Comparison of ENCODE assay signal across 15 mouse cellular contexts in the genomic region with DNA sequence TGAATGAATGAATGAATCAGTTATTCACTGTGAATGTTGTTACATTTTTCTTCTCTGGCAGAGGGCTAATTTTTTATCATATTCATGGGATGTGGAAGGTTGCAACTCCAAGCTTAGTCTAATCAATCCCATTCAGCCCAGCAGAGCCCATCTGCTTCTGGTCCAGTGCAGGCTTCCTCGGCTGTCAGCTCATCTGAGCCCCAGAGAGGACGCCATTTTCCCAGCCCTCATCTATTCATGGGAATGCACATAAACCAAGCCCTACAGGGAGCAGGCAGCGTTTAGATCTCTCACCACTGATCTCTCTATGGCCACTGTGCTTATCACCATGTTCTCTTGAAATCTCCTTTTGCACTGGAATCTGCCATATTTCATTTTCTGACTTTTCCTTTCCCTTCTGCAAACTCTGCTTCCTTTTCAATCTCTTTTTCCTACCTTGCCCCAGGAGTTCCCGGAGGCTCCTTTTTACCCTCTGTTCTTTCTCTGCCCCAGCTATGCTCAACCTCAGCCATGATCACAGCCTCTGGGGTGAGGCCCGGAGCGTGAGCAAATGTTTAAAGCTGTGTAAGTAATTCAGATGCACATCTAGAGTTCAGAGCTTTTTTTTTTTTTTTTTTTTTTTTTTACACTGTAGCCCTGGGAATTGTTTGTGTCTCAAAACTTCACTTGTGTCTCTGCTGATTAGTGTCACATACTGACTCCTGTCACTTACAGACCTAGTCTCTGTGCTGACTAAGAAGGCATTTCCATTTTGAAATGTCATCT.
"Had no signal": no experiment of that assay in that cellular context is flagged by ENCODE, and none has a peak within 500 bp of the region (broad histone marks: within the 10 kb centered on the region; RNA-seq: fewer than 3 reads in every experiment).

No protein-coding gene starts in this region.

- H3K36me3 ChIP-seq: kidney, embryonic 15.5 days; limb, embryonic 10.5 days; liver, embryonic 15.5 days; stomach, embryonic 15.5 days had no signal

- H3K9ac ChIP-seq: kidney, embryonic 15.5 days; liver, embryonic 15.5 days; stomach, embryonic 15.5 days had no signal

- H3K27ac ChIP-seq: kidney, embryonic 15.5 days; left cerebral cortex, adult 2 months; limb, embryonic 10.5 days; liver, embryonic 15.5 days; stomach, embryonic 15.5 days had no signal

- H3K9me3 ChIP-seq: kidney, embryonic 15.5 days; limb, embryonic 10.5 days; liver, embryonic 15.5 days; stomach, embryonic 15.5 days had no signal

- ATAC-seq: lung, postnatal 0 days had no signal

- H3K4me1 ChIP-seq: kidney, embryonic 15.5 days; limb, embryonic 10.5 days; liver, embryonic 15.5 days; stomach, embryonic 15.5 days had no signal

- H3K4me3 ChIP-seq: kidney, embryonic 15.5 days; left cerebral cortex, adult 2 months; limb, embryonic 10.5 days; liver, embryonic 15.5 days; stomach, embryonic 15.5 days had no signal

- H3K27me3 ChIP-seq: kidney, embryonic 15.5 days; liver, embryonic 15.5 days; stomach, embryonic 15.5 days had no signal

- H3K4me2 ChIP-seq: kidney, embryonic 15.5 days; liver, embryonic 11.5 days; liver, embryonic 15.5 days; stomach, embryonic 15.5 days had no signal

- DNase-seq: kidney, adult 2 months; kidney, postnatal 14 days; lung, adult 2 months; lung, postnatal 36 days; right cerebral cortex, postnatal 4 days; spleen, adult 18-20 months; thymus, adult 2 months; thymus, postnatal 25 days had no signal
